Mouse (Mus musculus) ZHBTc4 (cell line): Measurements from ENCODE around the gene 4930524B15Rik.

Source experiments
- DNase-seq: peaks from one replicate; pipeline ENCODE4 v3.0.0-alpha.2; 2011; ENCODE audit warnings: low read depth, low spot score

4930524B15Rik gene

DNA sequence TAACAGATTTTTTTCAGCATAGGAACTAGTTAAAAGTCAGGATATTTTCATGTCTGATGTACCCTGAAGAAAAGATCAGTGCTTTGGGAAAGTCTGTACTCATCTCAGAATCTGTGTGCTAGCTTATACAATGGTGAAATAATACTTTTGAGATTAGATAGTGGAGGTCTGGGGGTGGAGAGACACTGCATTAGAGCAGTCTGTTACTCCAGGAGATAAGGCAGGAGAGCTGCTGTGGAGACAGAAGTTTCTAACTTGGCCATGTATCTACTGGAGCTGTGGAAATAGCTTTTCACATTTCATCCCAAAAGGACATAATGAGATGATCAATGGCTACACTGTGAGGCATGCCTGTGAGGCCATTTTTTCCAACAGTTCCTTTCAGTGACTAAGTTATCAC lies 17.9 kb downstream of the 4930524B15Rik start:
- no peak for DNase-seq

- DNase-seq: no peak
Observed at GRCm38 (mm10) chr11:31984786-31985185, 19.4 kb downstream of the 4930524B15Rik start.

DNA sequence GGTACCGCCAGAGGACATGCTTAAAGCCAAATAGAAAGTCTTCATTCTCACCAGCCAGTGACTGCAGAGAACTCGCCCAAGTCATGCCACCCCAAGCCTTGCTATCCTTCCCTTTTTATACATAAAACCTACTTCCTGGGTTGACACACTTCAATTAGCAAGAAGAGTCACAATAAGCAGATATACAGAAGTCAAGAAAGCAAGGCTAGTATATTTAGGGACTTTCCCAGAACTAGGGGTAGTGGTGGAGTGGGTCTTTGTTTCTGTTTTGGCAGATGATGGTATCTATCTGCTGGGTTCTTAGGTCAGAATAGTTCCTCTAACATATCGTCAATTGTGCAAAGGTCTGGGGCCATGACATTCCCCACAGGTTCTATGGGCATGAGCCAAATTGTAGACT lies 27.1 kb downstream of the 4930524B15Rik start:
- DNase-seq: no peak

- peak; percentile 83 for DNase-seq
Observed at GRCm38 (mm10) chr11:31999716-32000115, 34.3 kb downstream of the 4930524B15Rik start.

- DNase-seq: peak; percentile 87
Observed at GRCm38 (mm10) chr11:32000281-32000680, 34.9 kb downstream of the 4930524B15Rik start, which contains the start of gene Nsg2. Gene Nsg2, plus strand, starts transcription at chr11:32000463.

DNA sequence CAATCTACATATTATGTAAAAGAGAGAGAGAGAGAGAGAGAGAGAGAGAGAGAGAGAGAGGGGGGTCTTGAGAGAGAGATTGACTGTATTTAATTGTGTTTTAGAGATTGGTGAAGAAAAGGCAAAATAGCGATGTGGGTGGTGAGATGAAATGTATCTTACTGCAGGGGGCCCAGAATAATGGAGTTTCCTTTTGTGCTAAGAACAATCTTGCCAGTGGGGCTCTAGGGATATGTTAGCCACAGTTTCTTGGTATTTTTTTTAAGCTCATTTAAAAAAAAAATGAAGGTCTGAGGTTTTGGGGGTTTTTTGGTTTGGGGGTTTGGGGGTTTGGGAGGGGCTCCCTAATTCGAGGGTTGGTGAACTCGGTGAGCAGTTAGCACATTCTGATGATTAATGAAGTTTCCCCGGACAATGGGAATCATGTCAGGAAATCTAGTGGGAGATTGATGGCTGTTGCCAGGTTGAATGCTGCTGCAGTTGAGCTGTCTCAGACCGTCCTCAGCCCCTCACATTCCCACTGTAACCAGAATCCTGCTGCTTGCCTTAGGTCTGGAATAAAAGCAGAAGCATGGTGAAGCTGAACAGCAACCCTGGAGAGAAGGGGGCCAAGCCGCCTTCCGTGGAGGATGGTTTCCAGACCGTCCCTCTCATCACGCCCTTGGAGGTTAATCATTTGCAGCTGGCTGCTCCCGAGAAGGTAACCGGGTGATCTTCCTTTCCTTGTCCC lies 36.0 kb downstream of the 4930524B15Rik start:
- no peak for DNase-seq

- DNase-seq: no peak
Observed at GRCm38 (mm10) chr11:32002670-32003072, 37.3 kb downstream of the 4930524B15Rik start.

DNA sequence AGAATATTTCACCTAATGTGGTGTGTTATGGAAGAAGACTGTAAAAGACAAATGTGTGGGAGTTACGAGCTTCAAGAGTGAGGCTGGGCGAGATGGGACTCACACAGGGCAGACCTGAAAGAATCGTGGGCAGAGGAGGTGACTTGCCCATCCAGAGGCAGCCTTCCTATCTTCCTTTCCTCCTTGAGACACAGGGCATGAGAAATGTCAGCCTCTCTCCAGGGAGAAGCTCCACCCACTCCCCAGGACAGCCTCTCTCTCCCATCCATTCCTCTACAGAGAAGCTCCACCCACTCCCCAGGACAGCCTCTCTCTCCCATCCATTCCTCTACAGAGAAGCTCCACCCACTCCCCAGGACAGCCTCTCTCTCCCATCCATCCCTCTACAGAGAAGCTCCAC lies 42.7 kb downstream of the 4930524B15Rik start:
- peak; percentile 74 for DNase-seq

GRCm38 (mm10) chr11:32008852-32009251 lies 43.5 kb downstream of the 4930524B15Rik start:
- no peak for DNase-seq

DNA sequence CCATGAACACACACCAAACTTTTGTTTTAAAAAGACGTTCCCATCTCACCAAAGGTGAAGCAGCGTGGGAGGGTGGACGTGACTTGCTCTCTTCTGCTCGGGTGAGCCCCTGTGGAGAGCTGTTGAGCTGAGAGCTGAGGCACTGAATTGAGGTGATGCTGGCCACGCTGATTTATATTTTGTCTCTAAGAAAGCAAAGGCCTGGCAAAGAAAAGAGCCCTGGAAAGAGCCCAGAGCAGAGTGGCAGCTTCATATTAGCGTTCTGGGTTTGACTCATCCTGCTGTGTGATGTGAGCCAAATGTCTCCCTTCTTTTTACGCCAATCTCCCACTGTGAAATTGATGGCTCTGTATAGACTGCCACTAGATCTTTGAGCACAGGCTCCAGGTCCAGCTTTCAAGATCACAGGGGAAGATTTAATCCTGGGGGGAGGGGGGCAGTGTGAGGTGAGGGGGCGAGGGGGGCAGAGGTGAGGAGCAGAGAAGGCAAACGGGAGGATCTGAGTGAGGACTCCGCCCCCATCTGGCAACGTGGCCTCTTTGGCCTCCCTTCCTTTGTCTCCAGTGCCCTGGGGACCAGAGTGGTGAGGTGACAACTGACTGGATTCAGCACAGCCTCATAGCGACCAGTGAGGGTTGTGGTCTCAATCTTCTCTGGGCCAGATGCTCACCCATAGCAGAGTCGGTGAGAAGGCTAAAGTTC lies 44.7 kb downstream of the 4930524B15Rik start:
- peak; percentile 67 for DNase-seq

DNA sequence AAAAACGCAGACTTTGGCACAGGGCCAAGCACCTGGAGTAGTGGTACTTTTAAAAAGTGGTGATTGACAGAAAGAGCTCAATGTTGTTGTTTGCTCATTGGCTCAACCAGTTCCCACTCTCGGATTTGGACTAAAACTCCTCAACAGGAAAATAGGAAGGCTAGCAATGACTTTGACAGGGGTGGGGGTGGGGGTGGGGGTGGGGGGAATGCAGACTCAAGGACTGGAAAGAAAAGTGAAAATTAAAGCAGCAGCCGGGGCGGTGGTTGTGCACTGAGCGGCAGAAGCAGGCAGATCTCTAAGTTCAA lies 45.2 kb downstream of the 4930524B15Rik start:
- DNase-seq: no peak

- DNase-seq: no peak
Observed at GRCm38 (mm10) chr11:32011867-32012603, 46.6 kb downstream of the 4930524B15Rik start.

- no peak for DNase-seq
Observed at GRCm38 (mm10) chr11:32013014-32013427, 47.6 kb downstream of the 4930524B15Rik start.

GRCm38 (mm10) chr11:32013561-32013960 lies 48.2 kb downstream of the 4930524B15Rik start:
- DNase-seq: no peak

DNA sequence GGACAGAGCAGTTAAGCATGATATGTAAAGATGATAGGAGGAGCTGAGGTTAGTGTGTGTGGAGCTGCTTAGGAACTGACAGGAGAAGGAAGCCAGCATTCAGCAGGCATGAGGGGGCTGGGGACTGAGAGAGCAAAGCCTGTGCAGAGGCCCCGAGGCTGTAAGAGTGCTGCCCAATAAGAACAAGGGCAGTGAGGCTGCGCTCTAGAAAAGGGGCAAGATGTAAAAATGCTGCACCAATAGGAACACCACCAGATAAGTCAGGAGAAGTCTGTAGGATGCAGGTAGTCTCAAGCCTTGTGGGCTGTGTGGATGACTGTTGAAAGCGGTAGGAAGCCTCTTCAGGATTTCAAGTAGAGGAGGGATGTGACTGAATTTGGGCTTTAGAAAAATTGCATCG lies 52.8 kb downstream of the 4930524B15Rik start:
- DNase-seq: peak; percentile 51

GRCm38 (mm10) chr11:32020031-32020965 lies 54.9 kb downstream of the 4930524B15Rik start:
- peak; percentile 71 for DNase-seq

GRCm38 (mm10) chr11:32026634-32027033 lies 61.2 kb downstream of the 4930524B15Rik start:
- DNase-seq: no peak

- DNase-seq: no peak
Observed at GRCm38 (mm10) chr11:32027474-32028342, 62.3 kb downstream of the 4930524B15Rik start.

GRCm38 (mm10) chr11:32028605-32029004 lies 63.2 kb downstream of the 4930524B15Rik start:
- DNase-seq: no peak
